Mouse (Mus musculus) lung, postnatal 0 days (tissue): ENCODE measurements around the gene Rtl1.

Experiments used
- CTCF ChIP-seq: IDR thresholded peaks from 2 replicates; pipeline ENCODE4 v1.5.1; 2016; ENCODE audit warnings: antibody characterized with exemption, mild to moderate bottlenecking
- EP300 ChIP-seq: IDR thresholded peaks from 2 replicates; pipeline ENCODE4 v1.6.1; 2016; ENCODE audit warnings: antibody characterized with exemption, mild to moderate bottlenecking, control low read depth

GRCm38 (mm10) chr12:109595753-109596152 is 4.4 kb downstream of the Rtl1 start:
- no peak for TF ChIP-seq CTCF
- no peak for TF ChIP-seq EP300
